Mouse (Mus musculus) liver, embryonic 11.5 days (tissue): Measurements from ENCODE around the gene Tsnaxip1. TPM values are rescaled to one million over a fixed set of nuclear protein-coding genes. Genes with fewer than 3 reads are reported as not detected.

Experiments used
- ATAC-seq: fragments of 200-750 bp; cut with Nextera tagmentation; replicated peaks from 2 replicates; pipeline ENCODE4 v1.8.0; 2017; ENCODE audit warnings: moderate number of reproducible peaks, mild to moderate bottlenecking, moderate TSS enrichment, moderate library complexity; ENCODE audit not compliant: low FRiP score
- DNase-seq: peaks from one replicate; pipeline ENCODE4 v3.0.0-alpha.2; 2017; ENCODE audit warnings: low spot score
- H3K27ac ChIP-seq: fragments of 300-500 bp; sonication (generic); 2 replicates; pipeline ENCODE4 v1.5.1; 2014; ENCODE audit warnings: mild to moderate bottlenecking, low read depth, low read length, control low read depth
- H3K27me3 ChIP-seq: fragments of 300-500 bp; sonication (generic); replicated peaks from 2 replicates; pipeline ENCODE4 v1.6.1; 2014; ENCODE audit warnings: low read length, mixed read lengths; ENCODE audit not compliant: control insufficient read depth, insufficient read depth
- H3K36me3 ChIP-seq: fragments of 300-500 bp; sonication (generic); 2 replicates; pipeline ENCODE4 v1.6.1; 2014; ENCODE audit warnings: mild to moderate bottlenecking, low read length, moderate library complexity, mixed read lengths; ENCODE audit not compliant: control insufficient read depth, insufficient read depth
- H3K4me1 ChIP-seq: fragments of 300-500 bp; sonication (generic); replicated peaks from 2 replicates; pipeline ENCODE4 v1.6.1; 2014; ENCODE audit warnings: low read length, mixed read lengths; ENCODE audit not compliant: control insufficient read depth, insufficient read depth
- H3K4me2 ChIP-seq: fragments of 300-500 bp; sonication (generic); 2 replicates; pipeline ENCODE4 v1.6.1; 2014; ENCODE audit warnings: mild to moderate bottlenecking, control low read depth, moderate library complexity
- H3K4me3 ChIP-seq: fragments of 300-500 bp; sonication (generic); 2 replicates; pipeline ENCODE4 v1.5.1; 2014; ENCODE audit warnings: low read depth, low read length, control low read depth
- H3K9ac ChIP-seq: fragments of 300-500 bp; sonication (generic); 2 replicates; pipeline ENCODE4 v1.6.1; 2014; ENCODE audit warnings: low read depth, low read length, control low read depth
- H3K9me3 ChIP-seq: fragments of 300-500 bp; sonication (generic); 2 replicates; pipeline ENCODE4 v1.6.1; 2016; ENCODE audit warnings: low read length, inconsistent platforms, mixed read lengths; ENCODE audit not compliant: control insufficient read depth
- WGBS: fragments of 180-500 bp; shearing (Covaris S2); extraction: QIAGEN DNeasy Blood & Tissue Kit; methylation state at CpG from one replicate; pipeline ENCODE4 v1.1.7; 2014; 5-methylcytosine and 5-hydroxymethylcytosine counted together
- polyA plus RNA-seq: library from polyadenylated mRNA; unstranded; fragments of >200 nt; fragmentation: Nextera tagmentation; extraction: Ambion mirVana; gene quantifications from 2 replicates; pipeline ENCODE4 v1.2.1, GENCODE M21; 2014

Gene Tsnaxip1
- polyA plus RNA-seq, 1 experiment from 2014 or later = 0.12 TPM

DNA sequence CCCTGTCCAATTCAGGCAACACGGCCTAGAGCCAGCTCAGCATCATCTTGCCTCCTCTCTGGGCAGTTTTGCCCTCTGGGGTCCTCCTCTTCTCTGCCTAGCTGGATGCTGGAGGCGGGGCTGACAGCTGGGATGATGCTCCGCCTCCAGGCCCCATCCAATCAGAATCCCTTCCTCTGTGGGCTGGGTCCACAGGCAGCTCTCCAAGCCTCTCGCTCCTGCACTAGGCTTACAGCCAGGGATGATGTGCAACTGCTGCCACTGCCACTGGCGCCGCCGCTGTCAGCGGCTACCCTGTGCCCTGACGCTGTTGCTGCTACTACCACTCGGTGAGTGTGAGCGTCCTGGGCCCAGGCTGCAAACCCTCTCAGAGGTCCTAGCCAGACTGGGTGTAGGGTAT is 65.8 kb downstream of the Tsnaxip1 start, which contains the start of gene Nrn1l:
Gene Nrn1l (plus strand): TSS at position 229 of the 400 bp plus-strand sequence.
- WGBS = 36% methylated on average over 11 of the region's 11 CpGs
- Histone ChIP-seq H3K4me2 (no peak within 1 kb of the TSS), H3K36me3 (peaks cover 41% of the 10 kb centered on the region), H3K4me3 (no peak within 1 kb of the TSS), H3K27ac (no peak within 1 kb of the TSS), H3K9me3 (no peaks in the 10 kb centered on the region), H3K4me1 (no peaks in the 10 kb centered on the region; the same call in 1 of the 2 replicates), H3K27me3 (no peaks in the 10 kb centered on the region), H3K9ac (no peak within 1 kb of the TSS)
- DNase-seq (peak; percentile 48), ATAC-seq (peak; percentile 71)

Other genes with a start within 250 kb of the Tsnaxip1 start
- gene Ripor1, start 222.5 kb upstream of the Tsnaxip1 start, polyA plus RNA-seq = 31.4 and 33.0 TPM in 2 replicates
- 79.0 and 83.2 TPM in 2 replicates for gene Ctcf, start 191.2 kb upstream of the Tsnaxip1 start, polyA plus RNA-seq
- 0.53 TPM in 1 of 2 replicates, not detected in the other for gene Agrp, start 190.3 kb upstream of the Tsnaxip1 start, polyA plus RNA-seq
- 0.82 and 0.90 TPM in 2 replicates for gene Carmil2, start 141.5 kb upstream of the Tsnaxip1 start, polyA plus RNA-seq
- gene Acd, start 126.6 kb upstream of the Tsnaxip1 start, polyA plus RNA-seq = 47.5 and 47.8 TPM in 2 replicates
- gene Pard6a, start 126.6 kb upstream of the Tsnaxip1 start, polyA plus RNA-seq = 12.8 and 18.2 TPM in 2 replicates
- gene 4933405L10Rik, start 120.1 kb upstream of the Tsnaxip1 start, polyA plus RNA-seq = 0.26 TPM in 1 of 2 replicates, not detected in the other
- gene Enkd1, start 119.5 kb upstream of the Tsnaxip1 start, polyA plus RNA-seq = 22.3 and 23.6 TPM in 2 replicates
- gene Gfod2, start 69.1 kb upstream of the Tsnaxip1 start, polyA plus RNA-seq = 9.0 and 10.7 TPM in 2 replicates
- gene Ranbp10, start 381 bp upstream of the Tsnaxip1 start, polyA plus RNA-seq = 20.2 and 22.0 TPM in 2 replicates
- gene Cenpt, start 25.5 kb downstream of the Tsnaxip1 start, polyA plus RNA-seq = 37.0 and 37.5 TPM in 2 replicates
- 62.0 and 66.5 TPM in 2 replicates for gene Thap11, start 27.4 kb downstream of the Tsnaxip1 start, polyA plus RNA-seq
- gene Nutf2, start 32.8 kb downstream of the Tsnaxip1 start, polyA plus RNA-seq = 304 and 312 TPM in 2 replicates
- 43.7 and 47.5 TPM in 2 replicates for gene Edc4, start 53.1 kb downstream of the Tsnaxip1 start, polyA plus RNA-seq
- gene Nrn1l, start 65.8 kb downstream of the Tsnaxip1 start, polyA plus RNA-seq = not detected in 2 replicates
- gene Pskh1, start 72.7 kb downstream of the Tsnaxip1 start, polyA plus RNA-seq = 21.4 and 22.8 TPM in 2 replicates
- gene Ctrl, start 106.1 kb downstream of the Tsnaxip1 start, polyA plus RNA-seq = 1.9 and 3.0 TPM in 2 replicates
- 142 and 160 TPM in 2 replicates for gene Psmb10, start 110.7 kb downstream of the Tsnaxip1 start, polyA plus RNA-seq
- gene Lcat, start 115.7 kb downstream of the Tsnaxip1 start, polyA plus RNA-seq = 32.1 and 32.7 TPM in 2 replicates
- gene Slc12a4, start 138.4 kb downstream of the Tsnaxip1 start, polyA plus RNA-seq = 25.6 and 25.8 TPM in 2 replicates
- not detected in 2 replicates for gene Dpep3, start 151.7 kb downstream of the Tsnaxip1 start, polyA plus RNA-seq
- gene Dus2, start 163.6 kb downstream of the Tsnaxip1 start, polyA plus RNA-seq = 24.0 and 25.0 TPM in 2 replicates
- not detected in 2 replicates for gene Dpep2nb, start 178.2 kb downstream of the Tsnaxip1 start, polyA plus RNA-seq
- gene Ddx28, start 184.2 kb downstream of the Tsnaxip1 start, polyA plus RNA-seq = 22.3 and 22.5 TPM in 2 replicates
- 5.3 and 6.2 TPM in 2 replicates for gene Nfatc3, start 231.1 kb downstream of the Tsnaxip1 start, polyA plus RNA-seq